Mouse (Mus musculus): ENCODE results near the gene Ms4a4d.
"Not testable (repeated sequence)": the region's sequence is repeated elsewhere in the genome, so short reads cannot be mapped to it uniquely, and the experiment has no call there.

DNA sequence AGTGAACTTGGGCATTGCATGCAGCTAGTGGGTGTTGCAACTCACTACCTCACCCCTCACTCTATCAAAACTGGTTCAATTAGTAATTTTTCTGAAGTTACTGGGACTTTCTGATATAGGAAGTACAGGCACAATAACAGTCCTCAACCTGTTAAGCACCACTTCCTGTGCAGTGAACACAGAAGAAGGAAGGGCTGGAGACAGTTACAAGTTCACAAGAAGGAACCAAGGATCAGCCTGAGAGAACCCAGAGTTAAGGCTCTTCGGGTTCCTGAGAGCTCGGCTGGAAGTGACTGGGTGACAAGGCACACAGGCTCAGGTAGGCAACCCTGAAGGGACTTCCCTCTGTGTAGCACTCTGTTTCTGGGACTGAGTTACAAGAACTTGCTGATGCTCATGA, 18.2 kb upstream of the Ms4a4d start:
- not testable (repeated sequence) for TF ChIP-seq EP300, CTCF (IDR thresholded peaks at IDR 0.05)
